Mouse (Mus musculus): ENCODE data around the gene Man1b1. TPM values are rescaled to one million over a fixed set of nuclear protein-coding genes. Genes with fewer than 3 reads are reported as not detected.

Man1b1 gene
- total and polyA plus RNA-seq, 2 experiments from 2014 or later: 19.5 to 41.2 TPM

- ATAC-seq (ENCODE audit: insufficient read depth, low read depth) (no peak), DNase-seq (ENCODE audit: low spot score) (no peak)
- H3K4me3 ChIP-seq (ENCODE audit: low read depth, low read length): no peak overlapping the region
- no peaks in the 10 kb centered on the region for H3K9me3 ChIP-seq (replicated peaks; ENCODE audit: control insufficient read depth, low read length)
- 36% methylated on average over 7 of the region's 7 CpGs for WGBS
- TF ChIP-seq CTCF (IDR thresholded peaks at IDR 0.05; ENCODE audit: low read depth): peak; percentile 56
- no peak for TF ChIP-seq EP300 (IDR thresholded peaks at IDR 0.05; ENCODE audit: low read depth)
- H3K36me3 ChIP-seq (replicated peaks; ENCODE audit: control insufficient read depth, insufficient read depth, low read length): no peaks in the 10 kb centered on the region
- H3K4me1 ChIP-seq (ENCODE audit: control insufficient read depth, insufficient read depth): peaks cover 12% of the 10 kb centered on the region
- no peak overlapping the region for H3K9ac ChIP-seq (replicated peaks; ENCODE audit: low read depth, low read length)
- no peaks in the 10 kb centered on the region for H3K27me3 ChIP-seq (ENCODE audit: control insufficient read depth, insufficient read depth, low read length)
- H3K4me2 ChIP-seq (ENCODE audit: low read depth, low read length): no peak overlapping the region
- no peak overlapping the region for H3K27ac ChIP-seq (ENCODE audit: low read depth)
These were observed 3.7 kb upstream of the Man1b1 start for GRCm38 (mm10) chr2:25328440-25328839.

- Histone ChIP-seq H3K4me2 (ENCODE audit: low read depth, low read length) (peak overlapping the region; percentile 88), H3K36me3 (replicated peaks; ENCODE audit: control insufficient read depth, insufficient read depth, low read length) (peaks cover 27% of the 10 kb centered on the region), H3K9me3 (replicated peaks; ENCODE audit: control insufficient read depth, low read length) (no peaks in the 10 kb centered on the region), H3K4me1 (ENCODE audit: control insufficient read depth, insufficient read depth) (peaks cover 17% of the 10 kb centered on the region), H3K27ac (ENCODE audit: low read depth) (no peak overlapping the region), H3K9ac (replicated peaks; ENCODE audit: low read depth, low read length) (peak overlapping the region; percentile 91; the same call in 1 of the 2 replicates), H3K4me3 (ENCODE audit: low read depth, low read length) (peak overlapping the region; percentile 68), H3K27me3 (ENCODE audit: control insufficient read depth, insufficient read depth, low read length) (no peaks in the 10 kb centered on the region)
- 0 out of 2 replicates have a peak, but pooled peaks have one; percentile 3 for TF ChIP-seq CTCF (IDR thresholded peaks at IDR 0.05; ENCODE audit: low read depth)
- TF ChIP-seq EP300 (IDR thresholded peaks at IDR 0.05; ENCODE audit: low read depth): no peak
- WGBS: 51% methylated on average over 9 of the region's 9 CpGs
- DNase-seq (ENCODE audit: low spot score) (no peak), ATAC-seq (ENCODE audit: insufficient read depth, low read depth) (no peak)
These were observed 668 bp upstream of the Man1b1 start for GRCm38 (mm10) chr2:25331470-25331869.

GRCm38 (mm10) chr2:25333569-25333968, 1.4 kb downstream of the Man1b1 start:
- Histone ChIP-seq H3K4me2 (ENCODE audit: low read depth, low read length) (peak overlapping the region; percentile 80), H3K27me3 (ENCODE audit: control insufficient read depth, insufficient read depth, low read length) (no peaks in the 10 kb centered on the region), H3K36me3 (replicated peaks; ENCODE audit: control insufficient read depth, insufficient read depth, low read length) (peaks cover 48% of the 10 kb centered on the region), H3K9me3 (replicated peaks; ENCODE audit: control insufficient read depth, low read length) (no peaks in the 10 kb centered on the region), H3K4me1 (ENCODE audit: control insufficient read depth, insufficient read depth) (peaks cover 17% of the 10 kb centered on the region), H3K9ac (replicated peaks; ENCODE audit: low read depth, low read length) (peak overlapping the region; percentile 91), H3K27ac (ENCODE audit: low read depth) (no peak overlapping the region), H3K4me3 (ENCODE audit: low read depth, low read length) (peak overlapping the region; percentile 68)
- ATAC-seq (ENCODE audit: insufficient read depth, low read depth): no peak
- DNase-seq (ENCODE audit: low spot score): no peak
- WGBS: 69% methylated on average over 2 of the region's 2 CpGs
- TF ChIP-seq CTCF (IDR thresholded peaks at IDR 0.05; ENCODE audit: low read depth): no peak
- no peak for TF ChIP-seq EP300 (IDR thresholded peaks at IDR 0.05; ENCODE audit: low read depth)

DNA sequence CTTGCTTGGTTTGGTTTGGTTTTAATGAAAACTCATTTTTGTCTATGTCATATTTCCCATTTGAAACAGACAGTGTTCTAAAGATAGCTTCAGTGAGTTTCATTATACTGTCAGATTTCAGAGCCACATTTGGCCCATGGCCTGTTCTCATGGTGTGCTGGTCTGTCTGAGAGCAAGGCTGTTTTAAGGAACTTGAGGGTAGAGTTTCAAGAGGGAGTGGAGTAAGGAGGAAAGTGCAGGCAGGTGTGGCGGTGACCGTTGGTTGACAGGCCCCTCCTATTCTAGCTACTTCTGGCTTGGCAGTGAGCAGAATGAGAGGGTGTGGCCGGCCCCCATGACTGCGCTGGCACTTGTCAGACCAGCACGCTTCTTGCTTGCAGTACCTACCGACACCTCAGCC, 6.2 kb downstream of the Man1b1 start:
- Histone ChIP-seq H3K4me1 (ENCODE audit: control insufficient read depth, insufficient read depth) (peaks cover 6% of the 10 kb centered on the region; the same call in 1 of the 2 replicates), H3K4me3 (ENCODE audit: low read depth, low read length) (no peak overlapping the region), H3K27me3 (ENCODE audit: control insufficient read depth, insufficient read depth, low read length) (no peaks in the 10 kb centered on the region), H3K36me3 (replicated peaks; ENCODE audit: control insufficient read depth, insufficient read depth, low read length) (peaks cover 88% of the 10 kb centered on the region), H3K9ac (replicated peaks; ENCODE audit: low read depth, low read length) (no peak overlapping the region), H3K27ac (ENCODE audit: low read depth) (no peak overlapping the region), H3K4me2 (ENCODE audit: low read depth, low read length) (no peak overlapping the region), H3K9me3 (replicated peaks; ENCODE audit: control insufficient read depth, low read length) (no peaks in the 10 kb centered on the region)
- DNase-seq (ENCODE audit: low spot score) (no peak), ATAC-seq (ENCODE audit: insufficient read depth, low read depth) (no peak)
- WGBS: 93% methylated on average over 6 of the region's 6 CpGs
- TF ChIP-seq EP300 (IDR thresholded peaks at IDR 0.05; ENCODE audit: low read depth): no peak
- no peak for TF ChIP-seq CTCF (IDR thresholded peaks at IDR 0.05; ENCODE audit: low read depth)

GRCm38 (mm10) chr2:25348162-25348561, 16.0 kb downstream of the Man1b1 start:
- Histone ChIP-seq H3K9ac (replicated peaks; ENCODE audit: low read depth, low read length) (no peak overlapping the region), H3K4me1 (ENCODE audit: control insufficient read depth, insufficient read depth) (no peaks in the 10 kb centered on the region), H3K36me3 (replicated peaks; ENCODE audit: control insufficient read depth, insufficient read depth, low read length) (peaks cover 100% of the 10 kb centered on the region), H3K27me3 (ENCODE audit: control insufficient read depth, insufficient read depth, low read length) (no peaks in the 10 kb centered on the region), H3K9me3 (replicated peaks; ENCODE audit: control insufficient read depth, low read length) (no peaks in the 10 kb centered on the region), H3K4me2 (ENCODE audit: low read depth, low read length) (no peak overlapping the region), H3K27ac (ENCODE audit: low read depth) (no peak overlapping the region), H3K4me3 (ENCODE audit: low read depth, low read length) (no peak overlapping the region)
- 74% methylated on average over 7 of the region's 7 CpGs for WGBS
- no peak for TF ChIP-seq CTCF (IDR thresholded peaks at IDR 0.05; ENCODE audit: low read depth)
- no peak for TF ChIP-seq EP300 (IDR thresholded peaks at IDR 0.05; ENCODE audit: low read depth)
- ATAC-seq (ENCODE audit: insufficient read depth, low read depth): no peak
- no peak for DNase-seq (ENCODE audit: low spot score)

- Histone ChIP-seq H3K4me2 (ENCODE audit: low read depth, low read length) (no peak overlapping the region), H3K27me3 (ENCODE audit: control insufficient read depth, insufficient read depth, low read length) (no peaks in the 10 kb centered on the region), H3K27ac (ENCODE audit: low read depth) (no peak overlapping the region), H3K4me3 (ENCODE audit: low read depth, low read length) (no peak overlapping the region), H3K9me3 (replicated peaks; ENCODE audit: control insufficient read depth, low read length) (no peaks in the 10 kb centered on the region), H3K36me3 (replicated peaks; ENCODE audit: control insufficient read depth, insufficient read depth, low read length) (peaks cover 86% of the 10 kb centered on the region), H3K4me1 (ENCODE audit: control insufficient read depth, insufficient read depth) (no peaks in the 10 kb centered on the region), H3K9ac (replicated peaks; ENCODE audit: low read depth, low read length) (no peak overlapping the region)
- 91% methylated on average over 4 of the region's 4 CpGs for WGBS
- TF ChIP-seq CTCF (IDR thresholded peaks at IDR 0.05; ENCODE audit: low read depth) (no peak), EP300 (IDR thresholded peaks at IDR 0.05; ENCODE audit: low read depth) (no peak)
- DNase-seq (ENCODE audit: low spot score): no peak
- ATAC-seq (ENCODE audit: insufficient read depth, low read depth): no peak
These were observed 17.4 kb downstream of the Man1b1 start for GRCm38 (mm10) chr2:25349499-25349898.
